Mouse (Mus musculus) lung, postnatal 14 days (tissue): ENCODE measurements around the gene Cd36.
"Not testable (repeated sequence)": the region's sequence is repeated elsewhere in the genome, so short reads cannot be mapped to it uniquely, and the experiment has no call there.

Experiments
- DNase-seq: peaks from one replicate; pipeline ENCODE4 v3.0.0; 2021

The Cd36 gene

DNA sequence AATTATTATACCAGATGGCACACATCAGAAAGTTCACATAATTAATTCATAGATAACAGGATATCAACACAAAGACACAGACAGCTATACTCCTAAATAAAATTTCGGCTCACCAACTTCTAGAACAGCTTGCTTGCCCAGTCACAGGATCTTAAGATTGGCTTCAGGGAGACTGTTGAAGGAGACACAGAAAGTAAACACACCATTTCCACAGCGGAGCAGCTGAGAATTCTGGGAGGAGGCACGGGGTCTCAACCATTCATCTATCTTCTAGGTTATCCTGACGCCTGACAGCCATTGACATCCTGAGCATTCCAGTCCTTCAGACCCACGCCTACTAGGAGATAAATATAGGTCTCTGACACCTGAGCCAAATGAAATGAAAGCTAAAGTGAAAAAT lies at the start of gene Cd36:
TSS of gene Cd36 (minus strand) at position 204 of the 400 bp plus-strand sequence.
- DNase-seq, result peak; percentile 33

GRCm38 (mm10) chr5:17934501-17934900 lies 45.9 kb upstream of the Cd36 start:
- DNase-seq, result no peak

DNA sequence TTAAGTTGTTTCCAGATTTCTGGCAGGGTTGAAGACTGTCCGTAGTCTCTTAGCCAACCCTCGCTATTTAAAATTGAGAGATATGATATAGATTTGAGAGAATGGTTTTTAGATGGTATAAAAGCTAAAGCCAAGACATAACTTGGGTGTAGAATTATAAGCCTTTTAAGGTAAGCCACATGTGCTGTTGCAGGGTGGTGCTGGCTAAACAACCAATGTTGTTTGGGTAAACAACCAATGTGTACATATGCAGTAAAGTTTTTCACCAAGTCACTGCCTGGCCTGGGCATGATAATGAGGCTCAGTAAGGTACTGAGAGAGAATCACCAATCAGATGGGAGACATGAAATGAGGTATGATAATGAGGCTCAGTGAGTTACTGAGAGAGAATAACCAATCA lies 43.0 kb upstream of the Cd36 start:
- not testable (repeated sequence) for DNase-seq

DNA sequence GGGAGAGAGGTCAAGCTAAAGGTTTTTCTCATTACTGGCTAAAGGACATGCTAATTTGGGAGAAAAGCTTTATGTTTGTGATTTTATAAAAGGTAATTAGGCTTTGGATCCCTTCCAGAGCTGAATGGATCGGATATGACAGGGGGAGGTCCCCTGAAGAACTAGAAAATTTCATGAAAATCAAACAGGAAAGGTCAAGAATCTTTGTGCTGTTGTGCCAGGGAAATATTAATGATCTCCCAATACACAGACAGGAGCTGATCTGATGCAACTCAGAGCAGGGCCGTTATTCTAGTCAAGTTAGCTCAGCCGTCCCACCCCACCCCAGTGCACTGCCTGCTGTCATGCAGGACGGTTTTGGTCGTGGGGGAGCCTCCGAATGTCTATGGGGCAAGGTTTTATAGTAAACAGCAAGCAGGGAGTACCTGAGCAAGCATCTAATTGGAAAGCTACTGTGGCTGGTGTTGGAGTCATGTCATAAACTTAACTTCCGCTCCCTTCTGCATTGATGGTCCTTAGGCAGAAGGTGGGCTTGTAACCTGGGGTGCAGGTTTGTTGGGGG lies 40.5 kb upstream of the Cd36 start:
- no peak for DNase-seq

GRCm38 (mm10) chr5:17928471-17928870 lies 39.9 kb upstream of the Cd36 start:
- DNase-seq, result no peak

DNA sequence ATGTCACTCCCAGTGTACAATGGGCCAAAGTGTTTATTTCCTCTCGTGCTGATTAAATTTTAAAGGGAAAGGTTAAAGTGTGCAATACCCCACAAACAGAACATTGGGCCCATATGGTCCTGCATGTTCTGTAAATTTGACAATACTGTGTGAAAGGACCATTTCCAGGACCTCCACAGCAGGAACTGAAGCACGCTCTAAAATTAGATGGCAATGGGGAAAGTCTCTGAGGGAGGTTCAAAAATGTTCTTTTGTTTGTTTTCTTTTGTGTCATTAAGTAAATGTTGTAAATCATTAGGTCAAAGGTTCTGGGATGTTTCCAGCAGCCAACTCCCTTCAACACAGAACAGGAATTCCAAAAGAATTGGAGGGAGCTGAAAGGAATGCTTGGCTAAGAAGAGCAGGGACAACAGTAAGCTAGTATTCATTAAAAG lies 35.5 kb upstream of the Cd36 start:
- peak; percentile 47 for DNase-seq

GRCm38 (mm10) chr5:17923648-17924047 lies 35.0 kb upstream of the Cd36 start:
- peak; percentile 13 for DNase-seq

GRCm38 (mm10) chr5:17918966-17919365 lies 30.4 kb upstream of the Cd36 start:
- no peak for DNase-seq

- DNase-seq, result no peak
These were observed 16.2 kb upstream of the Cd36 start for GRCm38 (mm10) chr5:17904766-17905165.

DNA sequence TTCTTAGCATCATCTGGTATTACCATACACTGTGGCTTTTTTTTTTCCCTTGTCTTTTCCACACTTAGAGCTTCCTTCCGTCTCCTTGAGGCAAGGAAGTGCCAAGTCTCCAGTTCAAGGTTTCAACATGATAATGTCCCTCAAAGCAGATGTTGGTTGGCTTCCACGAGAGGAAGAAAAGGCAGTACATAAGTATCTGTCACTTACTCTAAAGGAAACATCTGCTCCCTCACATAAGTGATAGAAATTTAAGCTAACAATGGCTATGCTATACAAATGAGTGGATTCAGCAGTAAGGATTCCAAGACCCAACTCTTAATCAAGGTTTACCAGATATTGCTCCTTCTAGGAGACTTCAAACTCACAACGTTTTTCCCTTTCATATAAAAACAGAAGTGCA lies 10.3 kb upstream of the Cd36 start:
- no peak for DNase-seq

GRCm38 (mm10) chr5:17897641-17898040 lies 9.0 kb upstream of the Cd36 start:
- not testable (repeated sequence) for DNase-seq

DNA sequence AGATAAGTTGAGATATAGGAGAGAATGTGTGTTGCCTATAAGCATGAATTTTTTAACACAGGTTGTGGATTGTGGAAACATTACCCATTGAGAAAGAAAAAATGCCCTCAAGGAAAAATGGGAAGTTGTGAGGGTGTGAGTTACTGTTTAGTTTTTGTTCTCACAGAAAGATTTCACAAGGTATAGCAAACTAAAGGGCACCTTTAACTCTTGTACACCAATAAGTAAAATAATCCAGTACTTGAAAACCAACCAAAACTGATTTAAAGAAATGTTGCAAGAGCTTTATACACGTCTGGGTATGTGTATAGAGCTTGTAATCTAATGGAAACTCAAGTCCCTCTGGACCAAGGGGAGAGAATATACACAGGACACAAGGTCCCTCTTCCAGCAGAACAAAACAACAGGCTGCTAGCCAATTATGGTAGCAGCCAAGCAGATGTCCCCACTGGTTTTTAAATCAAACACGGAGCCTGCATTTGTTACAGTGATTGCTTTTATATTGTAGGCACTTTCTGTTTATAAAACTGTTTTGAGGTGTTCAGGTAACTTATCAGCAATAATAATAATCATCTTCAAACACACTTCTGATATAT lies 5.1 kb upstream of the Cd36 start:
- DNase-seq, result no peak

- no peak for DNase-seq
These were observed 690 bp upstream of the Cd36 start for GRCm38 (mm10) chr5:17889291-17889690.

GRCm38 (mm10) chr5:17886377-17886776 lies 2.2 kb downstream of the Cd36 start:
- no peak for DNase-seq

GRCm38 (mm10) chr5:17883357-17883875 lies 5.2 kb downstream of the Cd36 start:
- no peak for DNase-seq

- DNase-seq, result no peak
These were observed 7.1 kb downstream of the Cd36 start for GRCm38 (mm10) chr5:17881542-17881896.

DNA sequence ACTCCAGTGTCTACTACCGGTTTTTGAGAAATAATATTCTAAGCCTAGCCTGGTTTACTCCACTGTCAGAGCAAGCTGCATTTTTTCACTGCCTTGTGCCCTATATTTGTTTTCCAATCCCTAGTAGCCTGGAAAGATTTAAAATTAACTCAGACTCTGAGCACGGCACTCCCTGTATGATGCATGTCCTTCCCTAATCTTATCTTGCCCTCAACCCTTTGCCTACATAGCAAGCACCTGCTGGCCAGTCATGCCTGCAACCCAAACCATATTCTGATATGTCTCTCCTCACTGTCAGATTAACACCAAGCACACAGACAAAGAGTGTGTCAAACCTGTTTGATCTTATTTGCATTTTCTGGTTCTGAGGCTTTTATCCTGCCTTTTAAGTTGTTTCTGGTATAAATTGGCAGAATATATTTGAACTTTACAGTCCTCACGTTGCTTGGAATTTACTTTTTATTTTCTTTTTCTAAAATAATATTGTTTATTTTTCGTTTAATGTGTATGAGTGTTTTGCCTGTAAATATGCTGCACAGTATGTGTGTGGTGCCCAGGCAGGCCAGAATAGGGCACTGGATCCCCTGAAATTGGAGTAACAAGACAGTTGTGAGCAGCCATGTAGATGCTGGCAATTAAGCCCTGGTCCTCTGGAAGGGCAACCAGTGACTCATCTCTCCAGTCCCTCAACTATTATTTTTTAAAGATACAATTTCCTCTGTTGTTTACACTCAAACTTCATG lies 7.6 kb downstream of the Cd36 start:
- no peak for DNase-seq

DNA sequence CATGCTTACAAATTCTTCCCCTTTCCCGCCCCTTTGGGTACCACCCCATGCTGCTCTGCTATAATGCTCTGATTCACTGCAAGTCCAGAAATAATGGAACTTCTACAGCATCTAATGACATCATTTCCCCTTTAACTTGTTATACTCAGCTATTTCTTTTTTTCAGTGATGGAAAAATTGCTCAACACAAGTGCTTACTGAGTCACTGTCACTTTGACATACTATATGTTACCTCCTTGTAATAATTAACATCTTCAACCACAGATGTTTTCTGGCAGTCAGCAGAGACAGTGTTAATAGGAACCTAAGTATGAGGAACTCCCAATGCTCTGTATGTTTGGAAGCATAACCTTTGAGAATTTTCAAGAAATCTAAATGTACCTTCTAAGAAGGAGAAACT lies 8.7 kb downstream of the Cd36 start:
- no peak for DNase-seq

- no peak for DNase-seq
These were observed 11.6 kb downstream of the Cd36 start for GRCm38 (mm10) chr5:17877044-17877443.

DNA sequence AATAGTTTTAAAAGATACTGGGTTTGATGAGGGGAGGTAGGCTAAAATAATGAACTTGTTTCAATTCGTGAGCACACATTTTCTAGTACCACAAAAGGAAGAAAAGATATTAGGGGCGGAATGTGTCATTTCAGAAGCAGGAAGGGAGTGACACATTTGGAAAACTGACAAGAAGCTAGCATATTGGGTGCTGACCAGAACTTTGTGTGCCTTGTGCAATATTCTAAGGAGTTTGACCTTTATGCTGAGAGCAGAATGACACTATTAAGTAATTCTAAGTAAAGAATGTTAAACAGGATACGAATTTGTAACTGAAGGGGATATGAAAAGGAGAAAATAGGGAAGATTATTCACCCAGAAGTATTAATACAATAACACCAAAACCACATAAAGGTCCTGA lies 12.0 kb downstream of the Cd36 start:
- peak; percentile 63 for DNase-seq

DNA sequence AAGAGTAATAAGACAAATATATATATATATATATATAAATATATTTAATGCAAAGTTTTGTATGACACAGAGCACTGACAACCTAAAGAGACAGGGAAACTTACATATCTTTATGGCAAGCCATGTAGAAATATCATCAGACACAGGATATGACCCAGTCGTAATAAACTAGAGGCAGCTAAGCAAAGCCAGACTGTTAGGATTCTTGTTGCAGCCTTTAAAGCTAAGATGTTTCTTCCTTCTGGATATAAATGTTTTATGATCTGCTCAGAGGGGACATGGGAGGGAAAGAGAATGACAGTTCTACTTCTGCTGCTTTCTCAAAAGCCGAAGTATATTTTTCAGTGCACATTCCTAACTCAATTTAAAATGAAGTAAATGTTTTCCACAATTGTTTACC lies 14.3 kb downstream of the Cd36 start:
- no peak for DNase-seq

- no peak for DNase-seq
These were observed 23.2 kb downstream of the Cd36 start for GRCm38 (mm10) chr5:17865432-17865831.

- DNase-seq, result no peak
These were observed 25.5 kb downstream of the Cd36 start for GRCm38 (mm10) chr5:17863085-17863484.

DNA sequence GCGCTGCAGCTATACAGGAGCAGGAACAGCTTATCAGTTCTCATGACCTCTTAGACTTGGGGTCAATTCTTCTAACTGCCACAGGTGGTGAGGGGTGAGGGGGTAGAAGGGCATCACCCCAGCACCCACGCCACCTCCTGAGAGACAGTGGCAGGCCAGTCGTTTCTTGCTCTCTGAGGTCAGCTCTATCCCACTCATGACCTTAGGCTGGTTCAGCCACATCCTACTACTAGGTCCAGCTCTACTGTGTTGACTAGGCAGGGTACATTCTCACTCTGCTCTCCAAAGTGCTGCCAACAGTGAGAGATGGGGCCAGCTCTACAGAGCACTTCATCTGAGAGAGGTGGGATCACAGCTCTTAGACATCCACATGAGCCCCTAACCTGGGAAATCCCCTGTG lies 30.2 kb downstream of the Cd36 start:
- no peak for DNase-seq
